Mouse (Mus musculus) ES-E14 (cell line): ENCODE data around the gene Acod1. TPM values are rescaled to one million over a fixed set of nuclear protein-coding genes. Genes with fewer than 3 reads are reported as not detected.
A peak's percentile ranks its signal among the peaks of the same experiment; 100 is the strongest.

Source experiments
- DNase-seq: peaks from one replicate; pipeline ENCODE4 v3.0.0-alpha.2; 2013; ENCODE audit warnings: low read depth, low spot score
- H3K27ac ChIP-seq: 2 replicates; pipeline ENCODE4 v1.5.1; 2012; ENCODE audit warnings: low read depth, mild to moderate bottlenecking, low read length, moderate library complexity, mixed read lengths; ENCODE audit not compliant: poor library complexity, insufficient read depth, severe bottlenecking
- H3K36me3 ChIP-seq: 2 replicates; pipeline ENCODE4 v1.6.1; 2012; ENCODE audit warnings: mild to moderate bottlenecking, low read length, moderate library complexity, mixed read lengths; ENCODE audit not compliant: control insufficient read depth, poor library complexity, insufficient read depth, severe bottlenecking
- H3K4me1 ChIP-seq, 2 experiments: fragments of 150-350 bp in 1 of 2; sonication (generic) in 1 of 2; 2 replicates each; pipeline ENCODE4 v1.6.1; 2012; ENCODE audit warnings: low read length in 2 of 2, mild to moderate bottlenecking in 1 of 2, mixed read lengths in 1 of 2; ENCODE audit not compliant: control insufficient read depth in 2 of 2, insufficient read depth in 2 of 2, poor library complexity in 1 of 2
- H3K4me3 ChIP-seq, 2 experiments: fragments of 150-350 bp in 1 of 2; sonication (generic) in 1 of 2; 2 replicates each; pipeline ENCODE4 v1.5.1; 2012; ENCODE audit warnings: low read length in 2 of 2, low read depth in 1 of 2, mild to moderate bottlenecking in 1 of 2, mixed read lengths in 1 of 2; ENCODE audit not compliant: insufficient read depth in 1 of 2, poor library complexity in 1 of 2, severe bottlenecking in 1 of 2
- H3K9ac ChIP-seq: 2 replicates; pipeline ENCODE4 v1.6.1; 2012; ENCODE audit warnings: low read depth, mild to moderate bottlenecking, low read length, mixed read lengths; ENCODE audit not compliant: poor library complexity, insufficient read depth, severe bottlenecking
- H3K9me3 ChIP-seq: fragments of 150-350 bp; sonication (generic); 2 replicates; pipeline ENCODE4 v1.6.1; 2012; ENCODE audit warnings: low read depth, mild to moderate bottlenecking, low read length; ENCODE audit not compliant: control insufficient read depth, insufficient read depth
- CHD2 ChIP-seq: IDR thresholded peaks from 2 replicates; pipeline ENCODE4 v1.6.1; 2014; ENCODE audit warnings: mild to moderate bottlenecking, low read depth, low read length, inconsistent platforms
- HCFC1 ChIP-seq: IDR thresholded peaks from 2 replicates; pipeline ENCODE4 v1.6.1; 2012; ENCODE audit warnings: low read length, inconsistent platforms, borderline replicate concordance; ENCODE audit not compliant: insufficient read depth
- MAFK ChIP-seq: IDR thresholded peaks from 2 replicates; pipeline ENCODE4 v1.6.1; 2014; ENCODE audit warnings: mild to moderate bottlenecking, low read depth, low read length, inconsistent platforms; ENCODE audit not compliant: insufficient read depth
- ZC3H11A ChIP-seq: IDR thresholded peaks from 2 replicates; pipeline ENCODE4 v1.6.1; 2012; ENCODE audit warnings: low read depth, mild to moderate bottlenecking, inconsistent platforms, low read length, borderline replicate concordance
- ZNF384 ChIP-seq: IDR thresholded peaks from 2 replicates; pipeline ENCODE4 v1.6.1; 2012; ENCODE audit warnings: low read depth, low read length, inconsistent platforms
- in situ Hi-C, 2 experiments: fragments of 600-800 bp; cut with MboI; formaldehyde crosslinking; loops; one replicate each; pipeline ENCODE4 v1.15.1; 2025; ENCODE audit warnings: low sequenced_read_pairs in 2 of 2, inconsistent platforms in 1 of 2; ENCODE audit not compliant: unreplicated experiment in 2 of 2
- total RNA-seq: library from RNA; depleted of rRNA; stranded (reverse); fragments of 300-350 nt; gene quantifications from 2 replicates; pipeline ENCODE4 v1.2.3, GENCODE M21; 2012

The Acod1 gene
- total RNA-seq, 1 experiment = not detected

DNA sequence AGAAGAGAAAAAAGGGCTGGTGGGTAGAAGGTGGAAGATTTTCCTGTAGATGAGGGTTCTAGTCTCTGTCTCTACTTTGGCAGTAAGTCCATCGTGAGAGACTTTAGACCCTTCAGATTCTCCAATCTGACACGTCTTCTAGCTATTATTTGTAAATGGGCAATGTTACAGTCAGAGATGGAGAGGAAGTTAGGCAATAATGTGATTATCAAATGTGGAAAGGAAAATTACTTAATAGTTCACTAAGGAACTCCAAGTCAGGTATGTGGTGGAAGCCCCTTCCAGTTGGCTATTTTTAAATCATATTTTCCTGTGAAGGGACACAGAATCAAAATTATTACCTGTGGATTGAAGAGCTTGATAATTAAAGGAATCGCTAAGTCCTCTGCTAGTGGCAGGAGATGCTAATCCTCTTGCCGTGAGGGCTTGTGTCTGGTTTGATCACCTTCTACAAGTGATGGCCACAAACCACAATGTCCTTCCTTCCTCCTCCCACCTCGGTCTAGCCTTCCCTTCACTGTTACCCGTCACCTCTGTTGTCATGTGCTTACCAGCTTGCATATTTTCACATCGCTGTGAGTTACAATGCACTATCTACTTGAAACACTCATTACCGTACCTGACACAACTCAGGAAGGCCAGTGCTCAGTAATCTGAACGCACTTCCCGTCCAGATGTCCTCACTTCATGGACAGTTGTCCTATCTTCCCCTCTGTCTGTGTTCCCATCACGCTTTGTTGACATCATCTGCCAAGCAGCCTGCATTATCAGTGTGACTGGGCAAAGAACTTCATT lies 1.7 kb downstream of the Acod1 start:
- Histone ChIP-seq H3K9ac (no peak overlapping the region), H3K4me3 (no peak overlapping the region), H3K4me1 (no peaks in the 10 kb centered on the region), H3K36me3 (no peaks in the 10 kb centered on the region), H3K27ac (no peak overlapping the region), H3K9me3 (no peaks in the 10 kb centered on the region)
- no peak for TF ChIP-seq CHD2
- TF ChIP-seq ZNF384 = no peak
- TF ChIP-seq MAFK = no peak
- no peak for TF ChIP-seq HCFC1
- no peak for TF ChIP-seq ZC3H11A
- no peak for DNase-seq
- in situ Hi-C loops = no loop called here

DNA sequence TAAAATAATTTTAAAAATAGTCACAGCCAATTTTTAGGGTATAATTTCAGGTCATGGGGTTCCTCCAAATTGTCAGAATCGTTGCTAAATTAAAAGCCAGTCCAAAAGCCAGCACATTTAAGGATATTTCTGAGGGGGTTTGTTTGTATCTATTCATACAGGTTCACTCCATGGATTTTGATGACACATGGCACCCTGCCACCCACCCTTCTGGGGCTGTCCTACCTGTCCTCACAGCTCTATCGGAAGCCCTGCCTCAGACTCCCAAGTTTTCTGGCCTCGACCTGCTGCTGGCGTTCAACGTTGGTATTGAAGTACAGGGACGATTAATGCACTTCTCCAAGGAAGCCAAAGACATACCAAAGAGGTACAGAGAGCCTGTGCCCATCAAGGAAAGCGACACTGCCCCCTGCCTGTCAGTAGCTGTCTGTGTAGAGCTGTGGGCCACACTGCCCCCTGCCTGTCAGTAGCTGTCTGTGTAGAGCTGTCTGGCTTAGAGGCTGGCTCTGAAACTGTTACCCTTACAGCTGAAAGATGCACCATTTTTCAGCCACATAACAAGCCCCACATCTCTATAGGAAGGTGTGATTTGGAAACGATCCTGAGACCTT lies 4.5 kb downstream of the Acod1 start:
- peak; percentile 76 for DNase-seq
- Histone ChIP-seq H3K9me3 (no peaks in the 10 kb centered on the region), H3K36me3 (no peaks in the 10 kb centered on the region), H3K4me1 (no peaks in the 10 kb centered on the region), H3K4me3 (no peak overlapping the region), H3K9ac (no peak overlapping the region), H3K27ac (no peak overlapping the region)
- in situ Hi-C loops = no loop called here
- TF ChIP-seq CHD2 = no peak
- peak; percentile 36; the same call in 1 of the 2 replicates for TF ChIP-seq ZC3H11A
- no peak for TF ChIP-seq HCFC1
- no peak for TF ChIP-seq MAFK
- TF ChIP-seq ZNF384 = 0 out of 2 replicates have a peak, but pooled peaks have one; percentile 13

DNA sequence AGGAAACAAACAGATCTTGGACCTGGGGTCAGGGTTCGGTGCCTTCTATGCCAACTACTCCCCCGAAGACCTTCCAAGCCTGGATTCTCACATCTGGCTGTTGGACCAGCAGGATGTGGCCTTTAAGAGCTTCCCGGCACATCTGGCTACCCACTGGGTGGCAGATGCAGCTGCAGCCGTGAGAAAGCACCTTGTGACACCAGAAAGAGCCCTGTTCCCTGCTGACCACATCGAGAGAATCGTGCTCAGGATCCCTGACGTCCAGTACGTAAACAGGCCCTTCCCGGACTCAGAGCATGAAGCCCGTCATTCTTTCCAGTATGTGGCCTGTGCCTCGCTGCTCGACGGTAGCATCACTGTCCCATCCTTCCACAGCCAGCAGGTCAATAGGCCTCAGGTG lies 8.0 kb downstream of the Acod1 start:
- Histone ChIP-seq H3K4me3 (no peak overlapping the region), H3K36me3 (no peaks in the 10 kb centered on the region), H3K4me1 (peaks cover 0 to 3% of the 10 kb centered on the region in 2 experiments; a peak in 2 of 4 replicates), H3K27ac (no peak overlapping the region), H3K9me3 (no peaks in the 10 kb centered on the region), H3K9ac (no peak overlapping the region)
- no peak for TF ChIP-seq ZC3H11A
- no peak for TF ChIP-seq HCFC1
- no peak for TF ChIP-seq CHD2
- TF ChIP-seq ZNF384 = no peak
- no peak for TF ChIP-seq MAFK
- in situ Hi-C loops = no loop called here
- no peak for DNase-seq

DNA sequence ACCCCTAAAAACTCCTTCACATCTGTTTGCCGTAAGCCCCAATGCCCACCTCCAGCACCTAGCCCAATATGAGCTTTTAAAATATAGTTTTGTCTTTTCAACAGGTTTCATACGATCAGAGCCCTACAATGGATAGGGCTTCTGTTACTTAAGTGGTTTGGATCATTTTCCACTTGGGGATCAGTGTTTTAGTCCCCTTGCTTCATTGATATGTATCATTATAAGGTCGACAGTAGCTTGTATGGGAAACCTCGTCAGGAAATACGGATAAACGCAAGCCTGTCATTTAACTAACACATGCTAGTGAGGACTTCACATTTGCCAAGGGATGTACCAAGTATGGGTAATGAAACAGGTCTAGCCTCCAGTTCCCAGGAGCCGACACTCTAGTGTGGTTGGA lies 9.8 kb downstream of the Acod1 start:
- Histone ChIP-seq H3K36me3 (no peaks in the 10 kb centered on the region), H3K27ac (no peak overlapping the region), H3K4me3 (no peak overlapping the region), H3K9ac (no peak overlapping the region), H3K9me3 (no peaks in the 10 kb centered on the region), H3K4me1 (peaks cover 0 to 3% of the 10 kb centered on the region in 2 experiments; a peak in 2 of 4 replicates)
- in situ Hi-C loops = no loop called here
- DNase-seq = no peak
- TF ChIP-seq HCFC1 (no peak), ZC3H11A (no peak), MAFK (no peak), CHD2 (no peak), ZNF384 (no peak)
